Mouse (Mus musculus) spleen, postnatal 4 days (tissue): ENCODE measurements around the gene Trpm4.

Experiments
- DNase-seq, 2 experiments: peaks; one replicate each; pipeline ENCODE4 v3.0.0; 2022; ENCODE audit warnings: low spot score in 2 of 2

Gene Trpm4

DNA sequence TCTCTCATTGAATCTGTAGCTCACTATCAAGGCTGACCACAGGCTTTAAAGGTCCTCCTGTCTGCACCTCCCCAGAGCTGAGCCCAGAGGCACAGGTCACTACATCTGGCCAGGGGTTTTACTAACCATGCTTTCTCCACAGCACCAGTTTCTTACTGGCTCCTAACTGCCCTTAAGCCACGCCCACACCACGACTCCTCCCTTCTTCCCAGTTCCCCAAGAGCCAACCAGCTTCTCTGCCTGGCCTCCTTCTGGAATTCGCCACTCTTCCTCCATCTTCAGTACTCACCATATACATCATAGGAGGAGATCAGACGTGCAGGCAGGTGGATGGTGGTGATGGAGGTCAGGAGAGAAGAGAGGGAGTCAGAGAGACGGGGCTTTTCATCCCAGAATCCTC is 19.5 kb upstream of the Trpm4 start:
- no peak for DNase-seq

DNA sequence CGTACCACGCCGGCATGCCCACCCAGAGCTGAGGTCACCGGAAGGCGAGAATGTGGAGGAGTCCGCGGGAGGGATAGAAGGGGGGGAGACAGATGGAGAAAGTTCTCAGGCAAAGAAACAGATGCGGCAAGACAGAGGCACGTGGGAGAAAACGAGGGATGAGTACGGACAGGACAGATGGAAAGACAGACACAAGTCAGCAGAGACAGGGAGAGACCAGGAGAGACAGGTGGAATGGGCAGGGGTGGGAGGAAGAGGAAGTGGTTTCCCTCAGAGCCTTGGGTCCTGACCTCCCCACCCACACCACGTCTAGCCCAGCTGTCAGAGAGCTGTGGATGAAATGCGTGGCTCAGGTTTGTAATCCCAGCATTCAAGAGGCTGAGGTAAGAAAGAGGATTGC is 13.3 kb upstream of the Trpm4 start:
- no peak for DNase-seq

DNA sequence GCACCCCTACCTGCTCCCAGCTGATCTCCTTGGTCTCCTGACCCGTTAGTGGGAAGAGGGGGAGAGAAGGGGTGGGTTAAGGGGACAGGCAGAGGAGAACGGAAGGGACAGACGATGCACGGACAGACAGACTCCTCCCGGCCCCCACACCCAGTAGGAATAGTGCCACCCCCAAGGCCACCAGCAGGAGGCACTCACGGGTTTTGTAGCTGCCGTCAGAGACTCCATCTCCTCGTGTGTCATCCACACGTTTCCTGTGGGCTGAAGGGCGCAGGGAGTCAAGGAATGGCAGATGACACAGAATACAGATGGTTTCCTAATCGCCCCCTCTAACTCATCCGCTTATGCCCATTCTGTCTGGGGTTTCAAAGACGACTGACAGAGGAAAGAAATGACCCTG is 10.0 kb upstream of the Trpm4 start:
- DNase-seq: peak; percentile 29 to 68

DNA sequence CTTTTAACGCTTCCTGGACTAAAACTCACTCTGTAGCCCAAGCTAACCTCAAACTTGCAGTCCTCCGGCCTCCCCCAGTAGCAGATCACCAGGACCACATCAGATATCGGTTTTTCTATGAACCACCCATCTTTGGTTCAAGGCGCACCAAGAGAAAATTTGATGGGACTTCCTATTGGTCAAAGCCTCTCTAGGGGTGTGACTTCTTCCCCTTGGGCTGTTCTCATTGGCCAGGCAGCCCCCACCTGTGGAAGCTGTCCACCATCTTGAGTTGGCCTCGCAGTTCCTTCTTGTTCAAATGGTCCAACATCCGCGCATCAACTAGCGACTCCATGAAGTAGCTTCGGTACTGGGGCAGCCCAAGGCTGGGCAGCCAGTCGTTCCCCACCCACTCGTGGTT is 8.5 kb upstream of the Trpm4 start:
- DNase-seq: no peak

DNA sequence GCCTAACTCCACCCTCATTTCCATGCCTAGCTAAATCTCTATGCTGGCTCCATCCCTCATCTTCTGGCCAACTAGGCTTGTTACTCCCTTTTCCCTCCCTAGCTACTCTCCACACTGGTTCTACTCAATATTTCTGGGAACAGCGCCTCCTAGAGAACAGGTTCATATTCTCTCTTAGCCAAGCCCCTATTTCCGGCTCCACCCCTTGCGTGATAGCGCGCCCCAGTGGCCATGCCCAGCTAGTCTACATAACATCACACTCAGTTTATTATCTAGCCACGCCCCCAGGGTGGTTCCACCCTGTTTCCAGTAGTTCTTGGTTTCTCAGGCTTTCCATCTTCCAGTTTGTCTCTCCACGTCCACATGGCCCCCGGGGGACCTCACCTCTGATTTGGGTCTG is 7.7 kb upstream of the Trpm4 start:
- DNase-seq: peak; percentile 80 to 88

DNA sequence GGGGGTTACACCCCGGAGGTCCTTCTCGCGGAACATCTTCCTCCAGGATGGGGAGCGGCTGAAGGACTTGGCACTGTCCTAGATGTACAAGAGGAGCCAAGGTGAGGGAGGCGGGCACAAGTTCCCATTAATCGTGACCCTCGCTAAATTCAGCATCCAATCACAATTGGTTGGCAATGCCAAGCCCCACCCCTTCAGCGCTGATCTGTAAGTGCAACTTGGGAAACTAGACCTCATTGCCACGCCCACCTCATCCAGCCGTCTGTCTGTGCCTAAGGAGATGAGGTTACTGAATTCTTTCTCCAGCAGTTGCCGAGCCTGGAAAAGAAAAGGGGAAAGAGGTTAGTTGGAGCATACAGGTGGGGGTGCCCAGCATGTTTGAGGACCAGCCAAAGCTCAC is 7.1 kb upstream of the Trpm4 start:
- DNase-seq: peak; percentile 47 to 64

DNA sequence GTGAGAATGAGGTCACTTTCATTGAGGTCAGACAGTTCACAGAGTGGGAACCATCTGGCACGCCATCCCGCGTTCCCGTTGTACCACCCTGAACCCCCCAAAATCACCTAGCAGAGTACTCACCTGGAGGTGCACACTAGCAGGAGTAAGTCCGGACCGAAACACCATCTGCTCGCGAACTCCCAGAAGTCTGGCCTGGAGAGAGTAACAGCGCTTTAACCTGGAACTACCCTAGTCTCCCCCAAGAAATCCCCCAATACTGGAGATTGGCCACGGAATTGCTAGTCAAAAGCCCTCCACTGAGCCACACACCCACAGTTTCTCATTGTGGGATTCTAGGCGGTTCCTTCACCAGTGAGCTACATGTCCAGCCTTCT is 6.5 kb upstream of the Trpm4 start:
- no peak for DNase-seq

DNA sequence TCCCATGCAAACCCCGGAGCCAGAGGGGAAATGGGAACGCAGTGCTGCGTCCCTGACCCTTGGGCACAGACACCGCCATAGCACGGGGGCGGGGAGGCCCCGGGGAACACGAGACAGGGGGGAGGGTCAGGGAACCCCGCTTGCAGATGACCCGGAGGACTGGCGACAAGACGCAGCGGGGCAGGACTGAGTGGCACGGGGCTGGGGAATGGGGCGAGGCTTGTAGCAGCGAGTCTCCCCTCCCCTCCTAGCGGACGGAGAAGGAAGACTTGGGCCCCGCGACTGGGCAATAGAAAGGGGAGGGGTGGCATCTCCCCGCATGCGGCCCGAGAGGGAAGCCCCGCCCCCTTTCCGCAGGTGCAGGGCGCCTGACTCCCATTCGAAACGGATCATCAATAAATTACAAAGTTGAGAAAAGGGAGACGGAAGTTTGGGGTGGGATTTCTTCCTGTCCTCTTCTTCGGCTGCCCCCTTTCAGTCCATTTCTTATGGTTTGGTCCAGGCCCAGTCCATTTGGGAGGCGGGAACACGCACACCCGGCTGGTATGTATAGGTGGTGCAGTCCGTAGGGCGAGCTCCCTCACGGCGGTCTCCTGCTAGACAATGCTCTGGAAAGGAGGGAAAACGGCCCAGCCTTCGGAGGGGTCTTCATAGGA is 6.0 kb upstream of the Trpm4 start:
- peak; percentile 56 to 82 for DNase-seq

DNA sequence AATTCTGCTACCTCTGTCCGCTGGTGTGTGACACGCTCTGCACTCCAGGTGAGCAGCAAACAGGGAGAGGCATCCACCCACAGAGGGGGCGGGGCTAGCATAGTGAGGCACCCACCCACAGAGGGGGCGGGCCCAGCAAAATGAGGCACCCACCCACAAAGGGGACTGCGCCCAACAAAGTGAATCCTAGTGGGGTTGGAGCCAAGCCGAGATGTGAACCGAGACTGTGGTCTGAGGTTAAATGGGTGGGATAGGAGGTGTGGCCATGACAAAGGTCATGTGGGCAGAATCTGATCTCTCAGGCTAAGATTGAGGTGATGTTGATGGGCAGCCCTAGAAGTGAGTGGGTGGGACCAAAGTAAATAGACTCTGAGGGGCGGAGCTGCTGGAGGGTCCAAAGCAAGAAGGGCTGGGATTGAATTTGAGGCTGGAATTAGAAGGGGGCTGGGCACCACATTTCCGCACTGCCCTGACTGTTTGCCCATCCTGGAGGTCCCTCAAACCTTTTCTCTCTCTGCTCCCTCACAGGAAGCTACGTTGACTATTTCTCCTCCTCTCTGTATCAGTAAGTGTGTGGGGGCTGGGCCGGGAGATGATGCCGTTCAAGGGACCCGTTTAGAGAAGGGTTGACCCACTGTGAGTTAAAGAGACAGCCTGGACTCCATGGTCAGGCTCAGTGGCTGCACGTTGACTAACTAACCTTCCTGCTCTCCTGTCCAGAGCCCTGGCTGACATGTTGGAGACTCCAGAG is 4.8 kb upstream of the Trpm4 start:
- no peak for DNase-seq

DNA sequence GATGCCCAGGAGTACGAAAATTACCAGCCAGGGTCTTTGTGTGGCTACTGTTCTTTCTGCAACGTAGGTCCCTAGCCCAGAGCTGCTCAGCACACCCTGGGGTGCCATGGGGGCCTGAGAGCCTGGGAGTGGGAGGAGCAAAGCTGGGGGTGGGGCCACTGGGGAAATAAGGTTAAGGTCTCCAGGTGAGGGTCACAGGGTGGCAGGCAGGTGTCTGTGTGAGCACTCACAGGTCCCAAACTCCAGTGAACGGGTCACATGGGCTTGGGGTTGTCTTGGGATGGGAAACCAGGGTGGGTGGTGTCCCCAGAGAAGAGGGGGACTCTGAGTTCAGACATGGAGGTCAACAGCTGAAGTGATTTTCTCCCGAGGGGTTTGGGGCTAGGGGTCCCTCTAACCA is 3.9 kb upstream of the Trpm4 start:
- DNase-seq: no peak

DNA sequence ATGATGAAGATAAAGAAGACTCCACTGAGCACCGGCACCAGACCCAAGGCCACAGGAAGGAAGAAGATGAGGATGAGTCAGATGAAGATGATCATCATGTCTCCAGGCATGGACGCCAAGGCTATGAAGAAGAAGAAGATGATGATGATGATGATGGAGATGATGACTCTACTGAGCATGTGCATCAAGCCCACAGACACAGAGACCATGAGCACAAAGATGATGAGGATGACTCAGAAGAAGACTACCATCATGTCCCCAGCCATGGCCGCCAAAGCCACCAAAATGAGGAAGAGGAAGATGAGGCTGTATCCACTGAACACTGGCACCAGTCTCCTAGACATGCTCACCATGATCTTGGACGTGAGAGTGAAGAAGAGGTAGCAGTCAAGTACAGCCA is 2.7 kb upstream of the Trpm4 start:
- no peak for DNase-seq

DNA sequence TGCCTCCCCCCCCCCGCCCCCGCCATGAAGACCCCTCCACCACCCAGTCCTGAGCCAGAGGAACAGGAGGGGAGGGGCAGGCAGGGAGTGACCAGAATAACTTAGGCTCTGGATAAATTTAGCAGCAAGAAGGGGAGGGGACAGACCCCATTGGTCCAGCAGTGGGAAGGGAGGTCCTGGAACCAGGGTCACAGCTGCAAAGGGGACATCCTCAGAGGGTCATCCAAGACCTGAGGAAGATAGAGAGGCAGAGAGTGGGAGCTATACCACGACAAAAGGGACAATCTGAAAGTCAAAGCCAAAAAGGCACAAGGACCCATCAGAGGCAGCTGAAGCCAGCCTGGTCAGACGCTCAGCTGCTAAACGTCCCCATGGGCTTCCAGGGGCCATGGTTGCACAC is 1.5 kb upstream of the Trpm4 start, which contains the start of gene Hrc:
Gene Hrc, plus strand, starts transcription at position 235 of the 400 bp plus-strand sequence.
- no peak for DNase-seq

DNA sequence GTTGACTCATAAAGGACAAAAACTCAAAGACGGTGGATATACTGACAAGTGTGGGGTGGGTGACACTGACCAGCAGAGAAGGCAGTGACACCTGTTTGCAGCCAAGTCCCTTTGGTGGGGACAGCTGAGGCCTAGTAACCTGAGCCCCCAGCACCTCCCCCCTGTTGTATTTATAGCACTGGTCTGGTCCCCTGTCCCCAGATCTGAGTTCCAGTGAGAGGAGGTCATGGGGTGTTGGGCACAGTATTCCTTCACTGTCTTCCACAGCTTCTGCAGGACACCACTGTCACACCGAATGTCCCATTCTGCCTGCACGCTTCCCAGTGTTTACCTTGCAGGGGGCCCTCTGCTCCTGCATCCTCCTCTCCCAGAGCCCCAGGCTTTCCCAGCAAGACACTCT is 1.0 kb upstream of the Trpm4 start:
- DNase-seq: no peak

DNA sequence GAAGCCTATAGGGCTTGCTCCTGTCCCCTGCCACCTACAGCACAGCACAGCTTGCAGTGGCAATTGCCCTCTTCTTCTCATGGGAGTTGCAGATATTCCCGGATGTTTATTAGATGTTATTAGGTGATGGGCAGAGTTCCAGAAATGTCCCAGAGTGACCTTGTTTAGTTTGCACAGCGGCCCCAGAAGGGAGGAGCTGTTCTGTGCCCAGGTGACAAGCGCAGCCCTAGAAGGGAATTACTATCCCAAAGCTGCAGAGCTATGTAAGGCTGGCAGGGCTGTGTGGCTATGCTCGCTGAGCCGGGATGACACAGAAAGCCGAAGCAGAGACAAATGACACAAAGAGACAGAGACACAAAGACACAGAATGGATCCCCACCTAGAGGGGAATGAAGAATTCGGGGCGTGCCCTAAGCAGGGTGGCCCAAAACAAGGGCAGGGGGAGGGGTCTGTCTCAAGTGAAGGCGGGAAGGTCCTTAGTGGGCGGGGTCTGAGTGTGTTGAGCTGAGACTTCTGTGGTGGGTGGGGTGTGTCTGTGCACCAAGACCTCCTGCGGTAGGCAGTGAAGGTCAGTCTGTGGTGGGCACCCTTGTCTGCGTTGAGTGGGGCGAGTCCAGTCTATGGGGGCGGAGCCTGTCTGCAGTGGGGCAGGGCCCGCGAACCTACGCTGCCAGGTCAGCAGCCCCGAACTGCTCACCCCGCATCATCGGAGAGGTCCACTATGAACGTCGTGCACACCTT is 725 bp downstream of the Trpm4 start:
- peak in 1 of 2 experiments; percentile 67 for DNase-seq

DNA sequence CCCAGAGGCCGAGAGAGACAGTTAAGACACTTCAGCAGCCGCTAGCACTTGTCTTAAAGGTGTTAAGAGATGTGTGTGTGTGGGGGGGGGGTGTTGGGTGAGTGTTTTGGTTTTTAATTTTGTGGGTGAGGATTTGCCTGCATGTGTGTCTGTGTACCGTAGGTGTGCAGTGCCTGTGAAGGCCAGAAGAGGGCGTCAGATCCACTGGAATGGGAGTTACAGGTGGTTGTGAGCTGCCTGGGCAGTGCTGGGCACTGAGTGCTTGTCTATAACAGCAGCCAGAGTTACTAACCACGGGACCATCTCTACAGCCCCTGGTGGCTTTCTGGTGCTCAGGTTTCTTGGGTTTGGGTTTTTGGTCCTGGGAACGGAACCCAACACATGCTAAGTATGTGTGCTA is 2.1 kb downstream of the Trpm4 start:
- DNase-seq: no peak

DNA sequence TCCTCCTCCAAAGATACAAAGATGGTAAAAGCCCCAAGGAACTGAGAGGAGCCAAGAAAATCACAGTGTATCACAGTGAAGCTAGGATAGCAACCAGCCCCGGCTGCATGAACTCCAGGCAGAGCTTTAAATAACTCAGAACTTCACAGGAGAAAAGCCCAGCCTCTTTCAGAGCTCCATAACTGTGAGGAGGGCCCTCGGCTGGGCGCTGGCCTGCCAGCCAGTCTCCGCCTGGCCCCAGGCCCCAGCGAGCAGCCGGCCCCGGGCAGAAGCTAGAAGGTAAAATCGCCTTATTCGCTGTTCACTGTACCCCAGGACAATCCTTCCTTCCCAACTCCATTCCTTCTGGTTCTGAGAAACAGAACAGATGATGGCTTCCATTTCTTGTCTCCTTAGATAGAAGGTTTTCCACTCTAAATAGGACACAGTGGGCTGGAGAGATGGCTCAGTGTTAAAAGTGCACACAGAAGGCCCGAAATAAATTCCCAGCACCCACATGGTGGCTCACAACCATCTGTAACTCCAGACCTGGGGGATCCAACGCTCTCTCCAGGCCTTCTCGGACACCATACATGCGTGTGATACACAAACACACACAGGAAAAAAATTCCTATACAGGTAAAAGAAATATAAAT is 4.6 kb downstream of the Trpm4 start:
- no peak for DNase-seq

DNA sequence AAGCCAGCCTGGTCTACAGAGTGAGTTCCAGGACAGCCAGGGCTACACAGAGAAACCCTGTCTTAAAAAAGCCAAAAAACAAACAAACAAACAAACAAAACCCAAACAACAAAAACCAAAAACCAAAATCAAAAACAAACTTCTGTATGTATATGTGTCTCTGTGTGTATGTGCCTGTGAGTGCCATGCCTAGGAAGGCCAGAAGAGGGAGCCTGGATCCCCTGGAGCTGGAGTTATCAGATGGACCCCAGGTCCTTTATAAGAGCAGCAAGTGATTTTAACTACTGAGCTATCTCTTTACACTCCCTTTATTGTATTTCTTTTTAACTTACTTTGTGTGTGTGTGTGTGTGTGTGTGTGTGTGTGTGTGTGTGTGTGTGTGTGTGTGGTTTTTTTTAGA is 7.8 kb downstream of the Trpm4 start:
- DNase-seq: no peak

DNA sequence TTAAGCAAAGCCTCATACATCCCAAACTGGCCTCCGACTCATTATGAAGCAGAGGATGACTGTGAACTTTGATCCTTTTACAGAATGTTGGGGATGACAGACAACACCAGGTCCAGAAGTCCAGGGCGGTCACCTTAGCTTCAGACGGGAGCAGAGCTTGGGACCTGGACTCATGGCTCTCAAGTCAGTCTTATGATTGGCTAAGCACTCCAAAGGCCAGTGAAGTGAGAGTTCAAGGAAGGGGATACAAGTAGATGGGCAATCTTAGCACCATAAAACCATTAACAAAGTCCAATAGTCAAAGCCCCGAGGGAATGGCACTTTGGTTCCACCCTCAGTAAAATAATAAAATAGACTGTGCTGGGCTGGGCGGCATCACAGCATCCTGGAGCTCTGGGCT is 10.5 kb downstream of the Trpm4 start:
- DNase-seq: no peak

DNA sequence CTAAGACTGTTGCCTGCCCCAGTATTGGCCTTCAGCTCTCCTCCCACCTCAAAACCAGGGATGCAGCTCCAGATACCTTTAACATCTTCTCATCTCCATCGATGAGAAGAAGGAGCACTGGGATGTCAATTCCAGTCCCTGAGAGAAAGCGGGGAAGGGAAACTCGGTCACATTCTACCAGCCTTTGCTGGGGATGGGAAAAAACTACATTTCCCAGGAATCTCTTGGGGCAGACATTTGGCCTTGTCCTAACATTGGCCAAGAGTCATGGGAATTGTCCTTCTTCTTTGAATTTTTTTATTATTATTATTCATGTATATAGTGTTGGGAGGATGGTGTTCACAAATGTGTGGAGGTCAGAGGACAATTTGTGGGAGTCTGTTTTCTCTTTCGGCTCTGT is 11.3 kb downstream of the Trpm4 start:
- DNase-seq: no peak

DNA sequence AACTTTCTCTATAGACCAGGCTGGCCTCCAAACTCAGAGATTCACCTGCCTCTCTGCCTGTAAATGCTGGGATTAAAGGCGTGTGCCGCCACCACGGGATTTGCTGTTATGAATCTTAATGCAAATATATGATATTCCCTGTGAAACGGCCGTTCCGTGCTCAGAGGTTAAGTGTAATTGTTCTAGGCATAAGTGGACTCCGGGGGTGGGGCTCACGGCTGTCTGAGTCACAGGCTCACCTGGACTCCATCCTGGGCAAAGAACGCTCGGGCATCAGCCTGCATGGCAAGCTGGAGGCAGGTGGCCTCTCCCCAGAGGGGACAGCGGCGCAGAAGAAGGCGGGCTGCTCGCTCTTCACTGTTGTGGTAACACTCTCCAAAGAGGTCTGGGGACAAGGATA is 17.0 kb downstream of the Trpm4 start:
- no peak for DNase-seq

DNA sequence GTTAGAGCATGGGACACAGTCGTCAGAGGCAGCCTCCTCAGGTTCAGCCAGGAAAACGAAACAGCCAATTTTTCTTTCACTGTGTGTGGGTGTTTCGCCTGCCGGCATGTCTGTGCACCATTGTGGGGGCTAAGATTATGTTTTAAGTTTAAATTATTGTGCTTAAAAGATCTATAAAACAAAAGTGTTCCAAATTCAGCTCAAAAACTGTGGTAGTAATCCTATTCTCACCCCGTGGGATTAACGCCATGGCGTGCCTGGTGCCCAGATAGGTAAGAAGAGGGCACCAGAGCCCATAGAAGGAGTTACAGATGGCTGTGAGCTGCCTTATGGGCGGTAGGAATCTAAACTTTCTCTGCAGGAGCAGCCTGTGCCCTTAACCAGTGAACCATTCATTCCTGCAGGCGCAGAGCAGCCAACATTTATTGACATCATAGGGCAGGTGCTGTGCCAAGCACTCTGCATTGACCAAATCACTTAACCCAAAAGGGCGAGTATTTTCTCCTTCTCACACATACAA is 18.3 kb downstream of the Trpm4 start:
- no peak for DNase-seq

DNA sequence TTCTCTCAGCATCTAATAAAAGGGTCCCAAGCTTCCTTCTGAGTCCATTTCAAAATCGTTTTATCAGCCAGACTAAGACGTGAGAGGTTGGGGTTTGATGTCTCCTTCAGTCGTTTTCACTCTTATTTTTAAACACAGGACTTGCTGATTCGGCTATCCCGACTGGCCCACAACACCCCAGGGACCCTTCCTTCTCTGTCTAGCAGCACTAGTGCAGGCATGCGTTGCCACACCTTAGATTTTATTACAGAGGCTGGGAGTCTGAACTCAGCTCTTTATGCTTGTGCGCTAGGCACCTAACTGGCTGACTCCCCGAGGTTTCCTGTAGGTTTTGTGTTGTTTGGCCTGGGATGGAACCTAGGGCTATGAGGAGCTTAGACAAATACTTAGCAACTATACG is 20.1 kb downstream of the Trpm4 start:
- no peak for DNase-seq
